Mouse (Mus musculus) forebrain, embryonic 14.5 days (tissue): ENCODE results near the gene Cma1. TPM values are rescaled to one million over a fixed set of nuclear protein-coding genes. Genes with fewer than 3 reads are reported as not detected.
"Not testable (repeated sequence)": the region's sequence is repeated elsewhere in the genome, so short reads cannot be mapped to it uniquely, and the experiment has no call there.

ENCODE experiments used
- ATAC-seq: fragments of 200-750 bp; cut with Nextera tagmentation; 2 replicates; pipeline ENCODE4 v1.8.0; 2017; ENCODE audit warnings: mild to moderate bottlenecking, moderate library complexity
- DNase-seq: peaks from one replicate; pipeline ENCODE4 v3.0.0-alpha.2; 2015; ENCODE audit warnings: low spot score
- H3K27ac ChIP-seq: fragments of 300-500 bp; sonication (generic); 2 replicates; pipeline ENCODE4 v1.5.1; 2014; ENCODE audit warnings: low read depth, mild to moderate bottlenecking, control low read depth, low read length, moderate library complexity
- H3K27me3 ChIP-seq: fragments of 300-500 bp; sonication (generic); replicated peaks from 2 replicates; pipeline ENCODE4 v1.6.1; 2014; ENCODE audit warnings: low read length, control low read depth, mixed read lengths; ENCODE audit not compliant: control insufficient read depth, insufficient read depth
- H3K36me3 ChIP-seq: fragments of 300-500 bp; sonication (generic); 2 replicates; pipeline ENCODE4 v1.6.1; 2014; ENCODE audit warnings: low read length, control low read depth; ENCODE audit not compliant: control insufficient read depth, insufficient read depth
- H3K4me1 ChIP-seq: fragments of 300-500 bp; sonication (generic); 2 replicates; pipeline ENCODE4 v1.6.1; 2014; ENCODE audit warnings: antibody characterized with exemption, low read length, control low read depth; ENCODE audit not compliant: control insufficient read depth, insufficient read depth
- H3K4me2 ChIP-seq: fragments of 300-500 bp; sonication (generic); 2 replicates; pipeline ENCODE4 v1.6.1; 2014; ENCODE audit warnings: mild to moderate bottlenecking, control low read depth, low read length
- H3K4me3 ChIP-seq: fragments of 300-500 bp; sonication (generic); 2 replicates; pipeline ENCODE4 v1.5.1; 2014; ENCODE audit warnings: low read depth, low read length, control low read depth
- H3K9ac ChIP-seq: fragments of 300-500 bp; sonication (generic); 2 replicates; pipeline ENCODE4 v1.6.1; 2014; ENCODE audit warnings: mild to moderate bottlenecking, low read length, control low read depth, moderate library complexity
- H3K9me3 ChIP-seq: fragments of 300-500 bp; sonication (generic); replicated peaks from 2 replicates; pipeline ENCODE4 v1.6.1; 2016; ENCODE audit warnings: low read length, control low read depth, mixed read lengths; ENCODE audit not compliant: control insufficient read depth
- WGBS: fragments of 180-500 bp; shearing (Covaris S2); extraction: QIAGEN DNeasy Blood & Tissue Kit; methylation state at CpG from one replicate; pipeline ENCODE4 v1.1.7; 2014; 5-methylcytosine and 5-hydroxymethylcytosine counted together
- polyA plus RNA-seq: library from polyadenylated mRNA; unstranded; fragments of >200 nt; fragmentation: Nextera tagmentation; extraction: Ambion mirVana; gene quantifications from 2 replicates; pipeline ENCODE4 v1.2.1, GENCODE M21; 2014

Gene Cma1
- polyA plus RNA-seq: 0.27 and 0.35 TPM in 2 replicates

DNA sequence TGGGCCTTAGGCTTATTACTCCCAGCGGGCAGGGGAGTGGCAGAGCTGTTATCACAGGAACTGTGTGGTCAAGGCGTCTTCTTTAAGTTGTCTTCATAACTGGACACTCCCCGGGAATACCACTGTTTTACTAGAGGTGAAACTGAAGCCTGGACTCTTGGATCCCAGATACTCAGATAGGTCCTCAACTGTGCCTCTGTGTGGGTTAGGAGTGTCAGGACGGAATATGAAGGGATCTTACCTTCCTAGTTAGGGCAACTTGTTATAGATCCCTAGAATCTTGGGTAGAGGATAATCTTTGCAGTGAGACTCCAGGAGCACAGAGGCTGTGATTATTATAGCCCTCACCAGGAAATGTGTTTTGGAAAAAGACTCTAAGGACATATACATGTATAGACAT lies at the start of gene Cma1:
Cma1 (minus strand) TSS at position 101 of the 400 bp plus-strand sequence.
- no peaks in the 10 kb centered on the region for H3K27me3 ChIP-seq
- H3K27ac ChIP-seq: no peak within 1 kb of the TSS
- H3K9ac ChIP-seq: no peak within 1 kb of the TSS
- no peaks in the 10 kb centered on the region for H3K4me1 ChIP-seq
- no peaks in the 10 kb centered on the region for H3K36me3 ChIP-seq
- H3K4me2 ChIP-seq: no peak within 1 kb of the TSS
- ATAC-seq: no peak
- no peaks in the 10 kb centered on the region for H3K9me3 ChIP-seq
- no peak for DNase-seq
- H3K4me3 ChIP-seq: no peak within 1 kb of the TSS
- WGBS: 87% methylated on average over 4 of the region's 4 CpGs

DNA sequence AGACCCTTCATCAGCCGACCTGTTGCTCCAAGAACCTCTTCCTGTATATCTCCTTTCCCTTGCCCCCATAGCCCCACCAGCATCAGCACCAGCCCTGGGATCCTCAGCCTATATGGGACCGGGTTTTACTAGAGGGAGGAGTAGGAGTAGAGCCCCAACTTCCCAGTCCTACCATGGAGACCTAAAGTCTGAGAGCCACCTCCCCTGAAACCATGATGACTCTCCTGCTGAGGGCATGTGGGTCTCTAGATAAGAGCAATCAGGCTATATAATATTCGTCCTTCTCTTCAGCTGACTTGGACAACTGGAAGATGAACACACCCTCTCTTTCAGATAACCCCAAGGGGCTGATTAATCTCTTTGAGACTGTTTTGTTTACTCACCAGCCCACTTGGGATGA lies 43.0 kb upstream of the Cma1 start:
- DNase-seq, ATAC-seq, H3K27ac ChIP-seq, H3K27me3 ChIP-seq, H3K9ac ChIP-seq, H3K4me1 ChIP-seq, H3K9me3 ChIP-seq, H3K4me2 ChIP-seq, H3K36me3 ChIP-seq, H3K4me3 ChIP-seq: not testable (repeated sequence)
- 86% methylated on average over 1 of the region's 3 CpGs for WGBS

DNA sequence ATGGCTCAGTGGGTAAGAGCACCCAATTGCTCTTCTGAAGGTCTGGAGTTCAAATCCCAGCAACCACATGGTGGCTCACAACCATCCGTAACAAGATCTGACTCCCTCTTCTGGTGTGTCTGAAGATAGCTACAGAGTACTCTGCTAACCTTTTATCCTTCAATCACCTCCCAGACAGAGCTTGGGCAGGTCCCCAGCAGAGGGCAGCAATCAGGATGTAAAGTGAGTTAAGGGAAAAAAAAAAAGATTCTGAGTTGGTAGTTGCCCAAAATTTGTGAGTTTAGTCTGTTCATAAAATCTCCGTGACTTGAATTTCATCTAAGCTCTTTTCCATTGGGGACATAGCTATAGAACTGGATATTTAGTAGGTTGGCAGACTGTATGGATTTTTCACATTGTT lies 19.4 kb upstream of the Cma1 start:
- not testable (repeated sequence) for ATAC-seq, H3K4me3 ChIP-seq, H3K27me3 ChIP-seq, H3K9me3 ChIP-seq, H3K36me3 ChIP-seq, H3K4me1 ChIP-seq, H3K9ac ChIP-seq, H3K4me2 ChIP-seq, H3K27ac ChIP-seq
- WGBS: 43% methylated on average over 2 of the region's 2 CpGs
- peak; percentile 9 for DNase-seq

DNA sequence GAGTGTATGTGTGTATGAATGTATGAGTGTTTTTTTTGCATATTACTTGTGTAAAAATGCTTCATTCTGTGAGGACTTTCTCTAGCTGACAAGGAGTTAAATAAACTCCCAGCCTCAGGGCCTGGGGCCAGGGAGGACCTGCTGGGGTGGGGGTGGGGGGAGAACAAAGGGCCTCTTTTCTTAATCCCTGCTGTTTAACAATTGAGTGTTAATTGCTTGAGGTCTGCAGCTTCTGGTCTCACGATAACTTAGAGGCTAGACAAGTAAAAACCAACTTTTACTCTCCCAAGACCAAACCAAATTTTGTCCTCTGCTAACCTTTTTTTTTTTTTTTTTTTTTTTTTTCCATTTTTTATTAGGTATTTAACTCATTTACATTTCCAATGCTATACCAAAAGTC lies 18.8 kb upstream of the Cma1 start:
- Histone ChIP-seq H3K4me1 (no peaks in the 10 kb centered on the region), H3K9me3 (no peaks in the 10 kb centered on the region), H3K9ac (no peak overlapping the region), H3K4me2 (no peak overlapping the region), H3K4me3 (no peak overlapping the region), H3K27ac (0 out of 2 replicates have a peak overlapping the region, but pooled peaks have one; percentile 17), H3K36me3 (no peaks in the 10 kb centered on the region), H3K27me3 (no peaks in the 10 kb centered on the region)
- DNase-seq: peak; percentile 51
- ATAC-seq: peak; percentile 48; the same call in 1 of the 2 replicates
- 5% methylated on average over 1 of the region's 1 CpGs for WGBS

DNA sequence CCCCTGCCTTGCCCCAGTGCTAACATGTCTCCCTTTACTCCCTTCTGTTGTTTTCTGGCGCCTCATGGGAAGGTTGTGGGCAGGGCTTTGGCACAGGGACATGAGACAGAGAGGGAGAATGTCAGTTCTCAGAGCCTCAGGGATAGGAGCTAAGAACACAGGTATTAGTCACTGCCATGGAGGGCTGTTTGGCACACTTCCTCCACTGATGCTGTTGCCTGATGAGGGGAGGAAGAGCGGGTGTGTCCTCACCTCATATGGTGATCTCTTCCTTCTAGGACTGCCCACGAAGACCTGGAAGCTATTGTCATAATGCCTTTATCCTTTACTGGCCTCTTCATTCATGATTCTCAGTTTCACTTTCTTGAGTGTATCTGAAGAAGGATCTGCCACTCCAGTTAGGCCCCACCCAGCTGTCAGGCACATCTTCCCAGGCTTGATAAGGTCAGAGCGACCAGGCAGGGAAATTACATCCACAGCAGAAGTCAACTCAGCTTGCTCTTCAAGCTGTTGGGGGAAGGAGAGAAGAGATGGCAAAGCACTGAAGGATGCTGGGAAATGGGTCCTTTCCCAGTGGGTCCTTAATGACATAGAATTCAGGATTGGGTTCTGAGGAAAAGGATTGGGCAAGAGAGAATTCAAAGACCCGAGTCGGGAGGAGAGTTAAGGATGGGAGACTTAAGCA lies 6.0 kb upstream of the Cma1 start, which contains the start of gene Cma2:
Cma2 (plus strand) TSS at position 635 of the 685 bp plus-strand sequence.
- ATAC-seq: no peak
- Histone ChIP-seq H3K4me1 (no peaks in the 10 kb centered on the region), H3K4me2 (no peak within 1 kb of the TSS), H3K27me3 (no peaks in the 10 kb centered on the region), H3K27ac (no peak within 1 kb of the TSS), H3K9ac (no peak within 1 kb of the TSS), H3K9me3 (no peaks in the 10 kb centered on the region), H3K4me3 (no peak within 1 kb of the TSS), H3K36me3 (no peaks in the 10 kb centered on the region)
- WGBS: 87% methylated on average over 6 of the region's 6 CpGs
- no peak for DNase-seq

DNA sequence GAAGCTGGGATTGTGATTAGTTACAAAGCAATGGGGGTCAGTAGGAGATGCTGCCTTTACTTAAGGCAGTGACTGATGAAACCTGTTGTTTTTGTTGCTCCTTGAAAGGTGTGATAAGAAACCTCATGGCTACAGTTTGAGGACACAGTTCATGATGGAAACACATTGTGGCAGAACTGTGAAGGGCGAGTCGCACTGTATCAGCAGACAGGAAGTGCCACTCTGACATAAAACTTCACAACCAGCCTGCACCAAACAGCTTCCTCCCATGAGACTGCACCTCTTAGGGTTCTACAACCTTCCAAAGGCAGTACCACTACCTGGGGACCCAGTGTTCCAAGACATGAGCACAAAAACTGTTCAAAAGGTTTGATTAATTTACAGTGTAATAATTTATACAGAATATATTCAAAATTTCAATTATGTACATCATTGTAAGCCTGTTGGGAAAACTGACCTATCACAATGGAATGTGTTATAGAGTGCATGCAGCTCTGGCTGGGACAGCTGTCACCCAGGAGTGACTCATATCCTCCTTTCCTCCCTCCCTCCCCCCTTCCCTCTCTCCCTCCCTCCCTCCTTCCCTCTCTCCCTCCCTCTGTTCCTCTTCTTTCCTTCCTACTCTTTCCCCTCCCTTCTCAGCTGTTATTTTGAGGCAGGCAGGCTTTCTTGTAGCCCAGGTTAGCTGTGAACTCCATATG lies 1.9 kb upstream of the Cma1 start:
- no peak overlapping the region for H3K9ac ChIP-seq
- no peaks in the 10 kb centered on the region for H3K36me3 ChIP-seq
- no peaks in the 10 kb centered on the region for H3K9me3 ChIP-seq
- H3K27ac ChIP-seq: no peak overlapping the region
- DNase-seq: no peak
- H3K27me3 ChIP-seq: no peaks in the 10 kb centered on the region
- 87% methylated on average over 2 of the region's 2 CpGs for WGBS
- no peak overlapping the region for H3K4me2 ChIP-seq
- no peak for ATAC-seq
- H3K4me1 ChIP-seq: no peaks in the 10 kb centered on the region
- no peak overlapping the region for H3K4me3 ChIP-seq

DNA sequence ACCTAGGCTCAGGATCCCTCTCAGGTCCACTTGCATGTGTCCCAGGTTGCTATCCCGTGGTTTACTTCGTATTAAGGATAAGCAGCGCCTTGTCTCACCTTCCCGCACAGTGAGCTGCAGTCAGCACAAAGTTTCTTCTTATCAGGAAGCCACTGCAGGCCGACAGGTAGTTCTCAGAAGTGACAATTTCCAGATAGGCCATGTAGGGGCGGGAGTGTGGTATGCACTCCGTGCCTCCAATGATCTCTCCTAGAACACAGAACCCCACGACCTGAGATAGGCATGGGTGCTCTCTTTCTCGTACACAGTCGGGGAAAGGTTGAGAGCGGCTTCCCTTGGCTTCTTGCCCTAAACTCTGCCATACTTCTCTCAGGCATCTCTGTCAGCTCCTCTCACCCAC lies 874 bp downstream of the Cma1 start:
- Histone ChIP-seq H3K36me3 (no peaks in the 10 kb centered on the region), H3K4me1 (no peaks in the 10 kb centered on the region), H3K27ac (no peak overlapping the region), H3K4me2 (no peak overlapping the region), H3K9ac (no peak overlapping the region), H3K27me3 (no peaks in the 10 kb centered on the region), H3K9me3 (no peaks in the 10 kb centered on the region), H3K4me3 (no peak overlapping the region)
- no peak for DNase-seq
- 86% methylated on average over 11 of the region's 11 CpGs for WGBS
- ATAC-seq: no peak

DNA sequence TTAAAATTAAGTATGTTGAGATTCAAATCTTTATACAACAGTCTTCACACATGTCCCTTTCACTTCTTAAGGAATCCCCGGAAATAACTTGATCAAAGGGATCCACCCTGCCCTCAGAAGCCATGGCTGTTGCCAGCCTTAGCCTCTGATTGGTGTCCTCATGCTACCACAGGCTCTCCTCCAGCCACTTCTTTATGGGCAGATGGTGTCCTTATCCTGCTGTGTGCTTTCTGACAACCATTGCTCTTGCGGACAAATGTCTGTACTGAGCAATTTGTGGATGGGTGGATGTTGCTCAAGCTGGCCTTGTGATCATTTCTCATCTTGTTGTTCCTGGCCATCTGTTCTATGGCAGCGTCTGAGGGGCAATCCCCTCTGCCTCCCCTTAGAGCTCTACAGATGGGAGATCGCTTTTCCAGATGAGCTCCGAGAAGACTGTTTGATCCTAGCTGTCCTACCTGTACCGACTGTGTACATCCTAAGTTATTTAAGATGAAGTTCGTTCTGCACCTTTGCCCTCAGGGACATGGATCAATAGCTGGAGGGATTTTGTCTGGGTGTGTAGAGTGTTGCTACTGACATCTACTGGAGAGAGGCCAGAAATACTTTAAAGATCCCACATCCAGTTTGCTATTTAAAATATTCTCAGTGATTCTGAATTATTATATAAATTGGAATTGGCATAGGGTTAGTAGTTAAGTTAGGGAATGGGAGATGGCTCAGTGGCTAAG lies 4.2 kb downstream of the Cma1 start:
- H3K27me3 ChIP-seq: no peaks in the 10 kb centered on the region
- DNase-seq (peak; percentile 24), ATAC-seq (no peak)
- H3K4me2 ChIP-seq: no peak overlapping the region
- no peak overlapping the region for H3K4me3 ChIP-seq
- no peaks in the 10 kb centered on the region for H3K36me3 ChIP-seq
- H3K9ac ChIP-seq: no peak overlapping the region
- H3K9me3 ChIP-seq: no peaks in the 10 kb centered on the region
- H3K4me1 ChIP-seq: no peaks in the 10 kb centered on the region
- H3K27ac ChIP-seq: no peak overlapping the region
- 60% methylated on average over 7 of the region's 7 CpGs for WGBS
